In genomic region chr15:89118007-89118406, GRCm38 (mm10) we compare ENCODE assay signal across 14 mouse cellular contexts. TPM values are rescaled to one million over a fixed set of nuclear protein-coding genes. Genes with fewer than 3 reads are reported as not detected.
A peak's percentile ranks its signal among the peaks of the same experiment; 100 is the strongest.
DNase-seq lines count a peak whose midpoint lies in the region; ATAC-seq and TF ChIP-seq lines count a peak whose summit lies in the region.
"Had no signal": no experiment of that assay in that cellular context is flagged by ENCODE, and none has a peak within 500 bp of the region (broad histone marks: within the 10 kb centered on the region; RNA-seq: fewer than 3 reads in every experiment).

No protein-coding gene starts in this region.

- no peaks in the 10 kb centered on the region for H3K9me3 ChIP-seq in heart, embryonic 12.5 days (replicated peaks)
- no peaks in the 10 kb centered on the region for H3K9me3 ChIP-seq in midbrain, embryonic 11.5 days (ENCODE audit: control insufficient read depth, low read length)
- H3K9me3 ChIP-seq in midbrain, embryonic 10.5 days (replicated peaks), result no peaks in the 10 kb centered on the region
- no peaks in the 10 kb centered on the region for H3K9me3 ChIP-seq in MEL (replicated peaks; ENCODE audit: insufficient read depth, low read length)
- H3K9me3 ChIP-seq: neural tube, embryonic 13.5 days had no signal

- H3K4me1 ChIP-seq in heart, adult 2 months (ENCODE audit: control insufficient read depth, insufficient read depth, low read length), result peaks cover 5% of the 10 kb centered on the region
- H3K4me1 ChIP-seq in heart, embryonic 12.5 days (replicated peaks), result peaks cover 23% of the 10 kb centered on the region
- H3K4me1 ChIP-seq in midbrain, embryonic 11.5 days (ENCODE audit: control insufficient read depth, insufficient read depth, low read length), result peaks cover 18% of the 10 kb centered on the region
- H3K4me1 ChIP-seq in midbrain, embryonic 10.5 days, result peaks cover 33% of the 10 kb centered on the region
- peaks cover 0 to 13% of the 10 kb centered on the region in 2 experiments; a peak in 3 of 4 replicates for H3K4me1 ChIP-seq in MEL (ENCODE audit: control insufficient read depth in 1 of 2, insufficient read depth in 2 of 2, low read length in 2 of 2)

- ATAC-seq in heart, embryonic 12.5 days (ENCODE audit: insufficient number of reproducible peaks, low FRiP score), result no peak
- no peak for ATAC-seq in midbrain, embryonic 11.5 days (ENCODE audit: low FRiP score)

- TF ChIP-seq POLR2A in heart, adult 2 months (IDR thresholded peaks at IDR 0.05; ENCODE audit: insufficient read depth, low read depth, low read length), result no peak
- TF ChIP-seq POLR2A in MEL (IDR thresholded peaks at IDR 0.05; ENCODE audit: control insufficient read depth in 1 of 2, insufficient read depth in 1 of 2, low read depth in 1 of 2, low read length in 2 of 2, poor library complexity in 1 of 2), result no peak

- H3K79me2 ChIP-seq in heart, adult 2 months (replicated peaks; ENCODE audit: control insufficient read depth, insufficient read depth, low read length), result peaks cover 5% of the 10 kb centered on the region; the same call in 1 of the 2 replicates
- peaks cover 36% of the 10 kb centered on the region for H3K79me2 ChIP-seq in MEL (ENCODE audit: control insufficient read depth, insufficient read depth, low read length, poor library complexity)

- H3K27ac ChIP-seq in heart, adult 2 months, result no peak overlapping the region
- no peak overlapping the region for H3K27ac ChIP-seq in heart, embryonic 12.5 days (ENCODE audit: poor library complexity, severe bottlenecking)
- H3K27ac ChIP-seq in midbrain, embryonic 11.5 days (ENCODE audit: low read depth, low read length), result no peak overlapping the region
- no peak overlapping the region for H3K27ac ChIP-seq in midbrain, embryonic 10.5 days (replicated peaks)
- H3K27ac ChIP-seq in MEL (ENCODE audit: control insufficient read depth, low read depth, low read length), result no peak overlapping the region
- H3K27ac ChIP-seq: macrophage; neural tube, embryonic 13.5 days had no signal

- no peak overlapping the region for H3K9ac ChIP-seq in heart, adult 2 months (ENCODE audit: low read depth, low read length)
- H3K9ac ChIP-seq in heart, embryonic 12.5 days, result no peak overlapping the region
- no peak overlapping the region for H3K9ac ChIP-seq in midbrain, embryonic 11.5 days (ENCODE audit: low read length)
- H3K9ac ChIP-seq in MEL (ENCODE audit: control insufficient read depth, low read depth, low read length, poor library complexity, severe bottlenecking), result no peak overlapping the region
- H3K9ac ChIP-seq: neural tube, embryonic 13.5 days had no signal

- peak; percentile 71 for TF ChIP-seq CTCF in heart, adult 2 months (IDR thresholded peaks at IDR 0.05)
- peak in 2 of 3 experiments; percentile 41 to 51; a peak in 4 of 6 replicates for TF ChIP-seq CTCF in MEL (IDR thresholded peaks at IDR 0.05 in 2 of 3, conservative IDR thresholded peaks at IDR 0.05 in 1 of 3; ENCODE audit: control insufficient read depth in 1 of 3, insufficient read depth in 1 of 3, low read depth in 2 of 3, low read length in 3 of 3, poor library complexity in 1 of 3, severe bottlenecking in 1 of 3)

- H3K36me3 ChIP-seq in heart, adult 2 months (ENCODE audit: control insufficient read depth, insufficient read depth, low read length), result no peaks in the 10 kb centered on the region
- H3K36me3 ChIP-seq in heart, embryonic 12.5 days, result peaks cover 62% of the 10 kb centered on the region
- peaks cover 18% of the 10 kb centered on the region for H3K36me3 ChIP-seq in midbrain, embryonic 11.5 days (ENCODE audit: control insufficient read depth, insufficient read depth, low read length)
- H3K36me3 ChIP-seq in midbrain, embryonic 10.5 days, result peaks cover 79% of the 10 kb centered on the region
- peaks cover 1 to 16% of the 10 kb centered on the region in 2 experiments for H3K36me3 ChIP-seq in MEL (ENCODE audit: control insufficient read depth in 1 of 2, insufficient read depth in 2 of 2, low read length in 2 of 2)

- DNase-seq in heart, adult 2 months, result no peak
- DNase-seq in midbrain, embryonic 11.5 days (ENCODE audit: low spot score, missing footprints), result peak; percentile 17
- no peak for DNase-seq in midbrain, embryonic 10.5 days (ENCODE audit: low spot score)
- peak; percentile 41 for DNase-seq in MEL (ENCODE audit: low read depth, low spot score)
- peak; percentile 44 for DNase-seq in retina, embryonic 14.5 days (ENCODE audit: low spot score)
- no peak for DNase-seq in layer of hippocampus, adult 9-11 months
- no peak for DNase-seq in heart, adult 18-20 months
- DNase-seq: cerebellum, postnatal 36 days; gastrocnemius, postnatal 25 days; kidney, postnatal 14 days; left cerebral cortex, postnatal 4 days had no signal

- no peak for TF ChIP-seq EP300 in heart, adult 2 months (IDR thresholded peaks at IDR 0.05; ENCODE audit: insufficient read depth, low read depth, low read length)
- no peak for TF ChIP-seq EP300 in MEL (IDR thresholded peaks at IDR 0.05; ENCODE audit: low read depth in 1 of 2, low read length in 2 of 2)

- intact Hi-C loops in heart, adult 2 months (cut with DNase I), result loop anchor here (10.0 kb wide), 1 partner anchor 183 kb away; no protein-coding TSS in a partner anchor

- no peaks in the 10 kb centered on the region for H3K27me3 ChIP-seq in heart, adult 2 months (ENCODE audit: control insufficient read depth, insufficient read depth, low read length)
- H3K27me3 ChIP-seq in heart, embryonic 12.5 days (replicated peaks), result no peaks in the 10 kb centered on the region
- H3K27me3 ChIP-seq in midbrain, embryonic 11.5 days (ENCODE audit: control insufficient read depth, insufficient read depth, low read length), result no peaks in the 10 kb centered on the region
- H3K27me3 ChIP-seq in midbrain, embryonic 10.5 days (ENCODE audit: low read depth, poor library complexity, severe bottlenecking), result no peaks in the 10 kb centered on the region
- no peaks in the 10 kb centered on the region for H3K27me3 ChIP-seq in MEL (ENCODE audit: control insufficient read depth in 1 of 2, insufficient read depth in 2 of 2, low read length in 2 of 2)
- H3K27me3 ChIP-seq: neural tube, embryonic 13.5 days had no signal

- H3K4me2 ChIP-seq in heart, embryonic 12.5 days, result no peak overlapping the region
- no peak overlapping the region for H3K4me2 ChIP-seq in midbrain, embryonic 11.5 days
- H3K4me2 ChIP-seq: neural tube, embryonic 13.5 days had no signal

- H3K4me3 ChIP-seq in heart, adult 2 months, result no peak overlapping the region
- no peak overlapping the region for H3K4me3 ChIP-seq in heart, embryonic 12.5 days
- no peak overlapping the region for H3K4me3 ChIP-seq in midbrain, embryonic 11.5 days (ENCODE audit: low read depth, low read length)
- H3K4me3 ChIP-seq in midbrain, embryonic 10.5 days, result no peak overlapping the region
- H3K4me3 ChIP-seq in MEL (ENCODE audit: control insufficient read depth in 1 of 2, insufficient read depth in 1 of 2, low read depth in 2 of 2, low read length in 2 of 2), result no peak overlapping the region
- H3K4me3 ChIP-seq: neural tube, embryonic 13.5 days had no signal

- peak; percentile 43 for TF ChIP-seq RAD21 in MEL (IDR thresholded peaks at IDR 0.05; ENCODE audit: low read depth, low read length)

RNA-seq across cellular contexts. Expression of gene Tubgcp6, which starts 4.9 kb away (rescaled TPM):
- total RNA-seq in heart, adult 2 months (2021), result 1 to 10 TPM; 7.3 to 8.7 TPM
- polyA plus RNA-seq in heart, adult 2 months (2012; rRNA removed), result 16.2 and 18.7 TPM in 2 replicates
- 13.7 and 15.8 TPM in 2 replicates for polyA plus RNA-seq in heart, embryonic 12.5 days (2016; fragmentation: Nextera tagmentation; extraction: Ambion mirVana)
- polyA plus RNA-seq in midbrain, embryonic 11.5 days (2014; fragmentation: Nextera tagmentation; extraction: Ambion mirVana), result 14.9 and 16.8 TPM in 2 replicates
- 24.7 and 25.6 TPM in 2 replicates for polyA plus RNA-seq in midbrain, embryonic 10.5 days (2016; fragmentation: Nextera tagmentation; extraction: Ambion mirVana)
- total RNA-seq in MEL (2012; rRNA removed), result 14.4 and 17.5 TPM in 2 replicates
- polyA plus RNA-seq in MEL (2012; ENCODE audit: insufficient read depth in 1 of 2, insufficient read length in 2 of 2, low read depth in 1 of 2, low replicate concordance in 2 of 2, missing spikeins in 1 of 2), result 10 to 100 TPM in 1 of 2 experiments, not detected in 1; 25.3 TPM
- 1 to 10 TPM; 7.4 to 8.5 TPM for total RNA-seq in heart, adult 18-20 months (2021)

RNA-seq across cellular contexts. Expression of gene Hdac10, which starts 10.5 kb away (rescaled TPM):
- 1 to 10 TPM; 6.3 to 7.6 TPM for total RNA-seq in heart, adult 2 months (2021)
- 19.5 and 23.1 TPM in 2 replicates for polyA plus RNA-seq in heart, adult 2 months (2012; rRNA removed)
- 12.7 and 13.4 TPM in 2 replicates for polyA plus RNA-seq in heart, embryonic 12.5 days (2016; fragmentation: Nextera tagmentation; extraction: Ambion mirVana)
- 11.6 and 13.6 TPM in 2 replicates for polyA plus RNA-seq in midbrain, embryonic 11.5 days (2014; fragmentation: Nextera tagmentation; extraction: Ambion mirVana)
- 18.7 and 20.3 TPM in 2 replicates for polyA plus RNA-seq in midbrain, embryonic 10.5 days (2016; fragmentation: Nextera tagmentation; extraction: Ambion mirVana)
- 17.9 and 23.3 TPM in 2 replicates for total RNA-seq in MEL (2012; rRNA removed)
- 10 to 100 TPM in 1 of 2 experiments, not detected in 1; 26.6 TPM for polyA plus RNA-seq in MEL (2012; ENCODE audit: insufficient read depth in 1 of 2, insufficient read length in 2 of 2, low read depth in 1 of 2, low replicate concordance in 2 of 2, missing spikeins in 1 of 2)
- 1 to 10 TPM; 6.3 to 7.4 TPM for total RNA-seq in heart, adult 18-20 months (2021)

RNA-seq across cellular contexts. Expression of gene Mapk12, which starts 22.5 kb away (rescaled TPM):
- 10 to 100 TPM; 20.7 to 21.1 TPM for total RNA-seq in heart, adult 2 months (2021)
- 30.5 and 43.2 TPM in 2 replicates for polyA plus RNA-seq in heart, adult 2 months (2012; rRNA removed)
- polyA plus RNA-seq in heart, embryonic 12.5 days (2016; fragmentation: Nextera tagmentation; extraction: Ambion mirVana), result 19.9 and 20.1 TPM in 2 replicates
- polyA plus RNA-seq in midbrain, embryonic 11.5 days (2014; fragmentation: Nextera tagmentation; extraction: Ambion mirVana), result 21.3 and 27.0 TPM in 2 replicates
- polyA plus RNA-seq in midbrain, embryonic 10.5 days (2016; fragmentation: Nextera tagmentation; extraction: Ambion mirVana), result 31.8 and 36.7 TPM in 2 replicates
- total RNA-seq in MEL (2012; rRNA removed), result 0.10 TPM in 1 of 2 replicates, not detected in the other
- under 1 TPM in 1 of 2 experiments, not detected in 1; 0.18 TPM for polyA plus RNA-seq in MEL (2012; ENCODE audit: insufficient read depth in 1 of 2, insufficient read length in 2 of 2, low read depth in 1 of 2, low replicate concordance in 2 of 2, missing spikeins in 1 of 2)
- 10 to 100 TPM; 24.4 to 24.8 TPM for total RNA-seq in heart, adult 18-20 months (2021)

RNA-seq across cellular contexts. Expression of gene Selenoo, which starts 29.1 kb away (rescaled TPM):
- total RNA-seq in heart, adult 2 months (2021), result 10 to 100 TPM; 13.6 to 16.5 TPM
- polyA plus RNA-seq in heart, adult 2 months (2012; rRNA removed), result 20.7 and 28.6 TPM in 2 replicates
- 12.4 and 12.6 TPM in 2 replicates for polyA plus RNA-seq in heart, embryonic 12.5 days (2016; fragmentation: Nextera tagmentation; extraction: Ambion mirVana)
- polyA plus RNA-seq in midbrain, embryonic 11.5 days (2014; fragmentation: Nextera tagmentation; extraction: Ambion mirVana), result 20.2 and 22.3 TPM in 2 replicates
- polyA plus RNA-seq in midbrain, embryonic 10.5 days (2016; fragmentation: Nextera tagmentation; extraction: Ambion mirVana), result 16.2 and 19.3 TPM in 2 replicates
- 13.6 and 17.3 TPM in 2 replicates for total RNA-seq in MEL (2012; rRNA removed)
- polyA plus RNA-seq in MEL (2012; ENCODE audit: insufficient read depth in 1 of 2, insufficient read length in 2 of 2, low read depth in 1 of 2, low replicate concordance in 2 of 2, missing spikeins in 1 of 2), result 10 to 100 TPM in 1 of 2 experiments, not detected in 1; 16.6 TPM
- 10 to 100 TPM; 16.1 to 16.5 TPM for total RNA-seq in heart, adult 18-20 months (2021)

RNA-seq across cellular contexts. Expression of gene Mapk11, which starts 31.4 kb away (rescaled TPM):
- total RNA-seq in heart, adult 2 months (2021), result 1 to 10 TPM; 1.9 to 2.0 TPM
- polyA plus RNA-seq in heart, adult 2 months (2012; rRNA removed), result 4.7 and 5.2 TPM in 2 replicates
- polyA plus RNA-seq in heart, embryonic 12.5 days (2016; fragmentation: Nextera tagmentation; extraction: Ambion mirVana), result 3.7 and 4.6 TPM in 2 replicates
- 34.9 and 40.6 TPM in 2 replicates for polyA plus RNA-seq in midbrain, embryonic 11.5 days (2014; fragmentation: Nextera tagmentation; extraction: Ambion mirVana)
- 38.8 and 47.4 TPM in 2 replicates for polyA plus RNA-seq in midbrain, embryonic 10.5 days (2016; fragmentation: Nextera tagmentation; extraction: Ambion mirVana)
- 0.04 and 0.16 TPM in 2 replicates for total RNA-seq in MEL (2012; rRNA removed)
- under 1 TPM in 1 of 2 experiments, not detected in 1; 0.04 TPM for polyA plus RNA-seq in MEL (2012; ENCODE audit: insufficient read depth in 1 of 2, insufficient read length in 2 of 2, low read depth in 1 of 2, low replicate concordance in 2 of 2, missing spikeins in 1 of 2)
- 1 to 10 TPM; 2.7 to 3.0 TPM for total RNA-seq in heart, adult 18-20 months (2021)

Comparison
In these comparisons a context has a peak if more than half of its experiments do, and no peak if none do; other contexts are left out.
1. DNase-seq: peak in midbrain, embryonic 11.5 days (single experiment), MEL (single experiment) and retina, embryonic 14.5 days (single experiment); none in heart, adult 2 months (0 of 2), midbrain, embryonic 10.5 days (single experiment), layer of hippocampus, adult 9-11 months (single experiment) and heart, adult 18-20 months (0 of 2).
2. RNA of gene Mapk12, which starts 22.5 kb away (polyA plus RNA-seq): 31.8 to 36.7 TPM in midbrain, embryonic 10.5 days, 30.5 to 43.2 TPM in heart, adult 2 months, 21.3 to 27.0 TPM in midbrain, embryonic 11.5 days and 19.9 to 20.1 TPM in heart, embryonic 12.5 days; 0.18 TPM in MEL; every median in the first group is over 10 times any median in the second.